Mouse (Mus musculus) gastrocnemius, postnatal 14 days (tissue): ENCODE data around the gene Adam17. TPM values are rescaled to one million over a fixed set of nuclear protein-coding genes. Genes with fewer than 3 reads are reported as not detected.
"Not testable (repeated sequence)": the region's sequence is repeated elsewhere in the genome, so short reads cannot be mapped to it uniquely, and the experiment has no call there.

ENCODE experiments used
- DNase-seq: peaks from one replicate; pipeline ENCODE4 v3.0.0; 2021; ENCODE audit warnings: mixed read lengths
- intact Hi-C: fragments of 180-260 bp; cut with DNase I; formaldehyde crosslinking; loops from one replicate; pipeline ENCODE4 v1.15.1; 2025; ENCODE audit warnings: low total_unique reads
- long read RNA-seq, 2 experiments: library from polyadenylated mRNA; stranded (forward); transcript quantifications; one replicate each; pipeline ENCODE4 v2.0.0; 2021
- total RNA-seq, 2 experiments: library from RNA; stranded (reverse); gene quantifications; 2 replicates each; pipeline ENCODE4 v1.2.3; 2021

The Adam17 gene
- total RNA-seq, result 10 to 100 TPM; 23.8 to 26.7 TPM
- long read RNA-seq, experiment 1, full-length matches to known transcripts, result 9 of 15 reads
- long read RNA-seq, experiment 1, partial matches to known transcripts, result 1 of 15 reads
- long read RNA-seq, experiment 1, other reads (novel, unspliced or antisense), result 5 of 15 reads
- long read RNA-seq, experiment 2, full-length matches to known transcripts, result 19 of 24 reads
- long read RNA-seq, experiment 2, partial matches to known transcripts, result 3 of 24 reads
- long read RNA-seq, experiment 2, other reads (novel, unspliced or antisense), result 2 of 24 reads

- intact Hi-C loops, result no loop called here
- peak; percentile 97 for DNase-seq
Observed at GRCm38 (mm10) chr12:21373100-21373819, at the start of gene Adam17. Adam17 (minus strand) TSS chr12:21373632.

GRCm38 (mm10) chr12:21418621-21419131 lies 45.2 kb upstream of the Adam17 start:
- no peak for DNase-seq
- intact Hi-C loops, result loop anchor here (10.0 kb wide), 1 partner anchor 96 kb away; no protein-coding TSS in a partner anchor

- no peak for DNase-seq
- intact Hi-C loops, result loop anchor here (10.0 kb wide), 1 partner anchor 97 kb away; no protein-coding TSS in a partner anchor
Observed at GRCm38 (mm10) chr12:21418083-21418482, 44.7 kb upstream of the Adam17 start.

- DNase-seq, result peak; percentile 97
- intact Hi-C loops, result loop anchor here (10.0 kb wide), 1 partner anchor 97 kb away; no protein-coding TSS in a partner anchor
Observed at GRCm38 (mm10) chr12:21417100-21418070, 44.0 kb upstream of the Adam17 start, which contains the start of gene Ywhaq. Ywhaq (minus strand) TSS chr12:21417637.

- intact Hi-C loops, result loop anchor here (10.0 kb wide), 1 partner anchor 98 kb away; no protein-coding TSS in a partner anchor
- peak; percentile 16 for DNase-seq
Observed at GRCm38 (mm10) chr12:21416506-21416905, 43.1 kb upstream of the Adam17 start.

GRCm38 (mm10) chr12:21410620-21411019 lies 37.2 kb upstream of the Adam17 start:
- intact Hi-C loops, result loop anchor here (10.0 kb wide), 1 partner anchor 104 kb away; no protein-coding TSS in a partner anchor
- DNase-seq, result no peak

GRCm38 (mm10) chr12:21409651-21410050 lies 36.2 kb upstream of the Adam17 start:
- no peak for DNase-seq
- intact Hi-C loops, result loop anchor here (10.0 kb wide), 1 partner anchor 105 kb away; no protein-coding TSS in a partner anchor

GRCm38 (mm10) chr12:21408789-21409367 lies 35.4 kb upstream of the Adam17 start:
- intact Hi-C loops, result no loop called here
- DNase-seq, result no peak

- DNase-seq, result no peak
- intact Hi-C loops, result no loop called here
Observed at GRCm38 (mm10) chr12:21402771-21403170, 29.3 kb upstream of the Adam17 start.

- intact Hi-C loops, result no loop called here
- DNase-seq, result no peak
Observed at GRCm38 (mm10) chr12:21386201-21386600, 12.8 kb upstream of the Adam17 start.

- intact Hi-C loops, result not testable (repeated sequence)
Observed at GRCm38 (mm10) chr12:21378765-21379346, 5.4 kb upstream of the Adam17 start.

GRCm38 (mm10) chr12:21375376-21376157 lies 2.1 kb upstream of the Adam17 start:
- no peak for DNase-seq
- intact Hi-C loops, result no loop called here

More at GRCm38 (mm10) chr12:21378765-21379346, 5.4 kb upstream of the Adam17 start:
- DNase-seq, result not testable (repeated sequence)

GRCm38 (mm10) chr12:21373820-21374475 lies 516 bp upstream of the Adam17 start:
- intact Hi-C loops, result no loop called here
- DNase-seq, result no peak

- DNase-seq, result no peak
- intact Hi-C loops, result no loop called here
Observed at GRCm38 (mm10) chr12:21370035-21370611, 3.3 kb downstream of the Adam17 start.

GRCm38 (mm10) chr12:21369087-21369410 lies 4.4 kb downstream of the Adam17 start:
- intact Hi-C loops, result no loop called here
- DNase-seq, result no peak

- intact Hi-C loops, result no loop called here
- DNase-seq, result no peak
Observed at GRCm38 (mm10) chr12:21368376-21369086, 4.9 kb downstream of the Adam17 start.
